Mouse (Mus musculus): ENCODE measurements around the gene Sestd1.

Gene Sestd1

GRCm38 (mm10) chr2:77138879-77139278 is 141.5 kb downstream of the Sestd1 start:
- no peak for DNase-seq (ENCODE audit: low read depth in 2 of 2, low spot score in 2 of 2)

DNA sequence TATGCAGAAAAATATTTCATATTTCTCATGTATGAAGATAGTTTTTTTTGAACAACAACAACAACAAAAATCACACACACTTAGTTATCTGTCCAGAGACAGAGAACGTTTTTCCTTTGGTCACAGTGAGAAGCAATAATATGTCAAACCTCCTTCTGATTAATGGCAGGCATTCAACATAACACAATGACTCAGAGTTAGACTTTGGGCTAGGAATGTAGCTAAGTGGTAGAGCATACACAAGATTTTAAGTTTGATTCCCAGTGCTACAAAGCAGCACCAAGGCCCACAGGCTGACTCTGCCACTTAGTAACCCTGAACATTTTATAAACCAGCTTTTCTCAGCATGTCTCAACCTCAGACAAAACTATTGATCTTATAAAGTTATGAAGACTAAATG is 145.5 kb downstream of the Sestd1 start:
- no peak for DNase-seq (ENCODE audit: low read depth in 2 of 2, low spot score in 2 of 2)

- DNase-seq (ENCODE audit: low read depth in 2 of 2, low spot score in 2 of 2) = no peak
Observed at GRCm38 (mm10) chr2:77133407-77133806, 147.0 kb downstream of the Sestd1 start.
